Mouse (Mus musculus) bone marrow, adult 2 months (tissue): ENCODE data around the gene Pycr1.

Source experiments
- CTCF ChIP-seq: fragments of 200-500 bp; IDR thresholded peaks from 2 replicates; pipeline ENCODE4 v1.5.1; 2011; ENCODE audit warnings: low read length, control low read depth; ENCODE audit not compliant: control insufficient read depth, insufficient read depth
- POLR2A ChIP-seq: fragments of 200-500 bp; IDR thresholded peaks from 2 replicates; pipeline ENCODE4 v1.6.1; 2011; ENCODE audit warnings: low read depth, mild to moderate bottlenecking, control low read depth, low read length, borderline replicate concordance; ENCODE audit not compliant: control insufficient read depth

DNA sequence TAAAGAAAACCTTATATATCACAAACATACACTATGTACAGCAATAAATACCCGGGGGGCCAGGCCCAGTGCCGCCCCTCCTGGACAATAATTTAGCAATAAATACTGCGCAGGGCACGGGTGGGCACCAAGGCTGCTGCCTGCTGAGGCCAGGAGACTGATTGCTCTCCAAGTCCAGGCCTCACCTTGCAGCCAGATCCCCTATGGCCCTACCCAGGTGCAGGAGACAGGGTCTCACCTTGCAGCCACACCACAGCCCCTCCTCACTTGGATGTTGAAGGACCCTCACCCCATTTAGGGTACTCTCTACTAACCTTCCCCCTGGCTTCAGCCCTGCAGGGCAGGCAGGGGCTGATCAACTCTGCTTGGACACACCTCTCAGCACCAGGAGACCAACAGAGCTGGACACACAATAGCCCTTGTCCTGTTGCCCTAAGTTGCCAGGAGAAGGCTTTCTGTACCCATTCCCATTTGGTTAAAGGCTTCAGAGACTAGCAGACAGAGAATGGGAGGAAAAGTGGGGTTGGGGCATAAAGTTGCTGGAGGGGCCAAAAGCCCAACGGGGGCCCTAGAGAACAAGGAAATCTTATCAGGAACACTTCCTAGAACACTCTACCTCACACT is 18.3 kb downstream of the Pycr1 start, which contains the start of gene Sirt7:
- no peak for TF ChIP-seq CTCF
- TF ChIP-seq POLR2A: no peak
